Mouse (Mus musculus) intestine, embryonic 15.5 days (tissue): ENCODE results near the gene Cd247. TPM values are rescaled to one million over a fixed set of nuclear protein-coding genes. Genes with fewer than 3 reads are reported as not detected.

ENCODE experiments used
- ATAC-seq: fragments of 200-750 bp; cut with Nextera tagmentation; 2 replicates; pipeline ENCODE4 v1.8.0; 2017; ENCODE audit warnings: moderate TSS enrichment, moderate library complexity
- H3K27ac ChIP-seq: fragments of 300-500 bp; sonication (generic); 2 replicates; pipeline ENCODE4 v1.5.1; 2015; ENCODE audit warnings: mild to moderate bottlenecking, inconsistent platforms
- H3K27me3 ChIP-seq: fragments of 300-500 bp; sonication (generic); replicated peaks from 2 replicates; pipeline ENCODE4 v1.6.1; 2015; ENCODE audit warnings: inconsistent platforms
- H3K36me3 ChIP-seq: fragments of 300-500 bp; sonication (generic); 2 replicates; pipeline ENCODE4 v1.6.1; 2015; ENCODE audit warnings: inconsistent platforms
- H3K4me1 ChIP-seq: fragments of 300-500 bp; sonication (generic); replicated peaks from 2 replicates; pipeline ENCODE4 v1.6.1; 2015; ENCODE audit warnings: inconsistent platforms
- H3K4me2 ChIP-seq: fragments of 300-500 bp; sonication (generic); replicated peaks from 2 replicates; pipeline ENCODE4 v1.6.1; 2015; ENCODE audit warnings: mild to moderate bottlenecking, inconsistent platforms
- H3K4me3 ChIP-seq: fragments of 300-500 bp; sonication (generic); replicated peaks from 2 replicates; pipeline ENCODE4 v1.5.1; 2015; ENCODE audit warnings: inconsistent platforms
- H3K9ac ChIP-seq: fragments of 300-500 bp; sonication (generic); 2 replicates; pipeline ENCODE4 v1.6.1; 2015; ENCODE audit warnings: inconsistent platforms
- H3K9me3 ChIP-seq: fragments of 300-500 bp; sonication (generic); 2 replicates; pipeline ENCODE4 v1.6.1; 2016; ENCODE audit warnings: inconsistent platforms
- WGBS: fragments of 180-500 bp; shearing (Covaris S2); methylation state at CpG from one replicate; pipeline ENCODE4 v1.1.7; 2015; 5-methylcytosine and 5-hydroxymethylcytosine counted together
- polyA plus RNA-seq: library from polyadenylated mRNA; unstranded; fragments of >200 nt; fragmentation: Nextera tagmentation; extraction: Ambion mirVana; gene quantifications from 2 replicates; pipeline ENCODE4 v1.2.1, GENCODE M21; 2015

Gene Cd247
- polyA plus RNA-seq, 1 experiment from 2014 or later = 0.33 TPM

GRCm38 (mm10) chr1:165764571-165764970, 23.9 kb upstream of the Cd247 start:
- H3K4me1 ChIP-seq = peaks cover 8% of the 10 kb centered on the region; the same call in 1 of the 2 replicates
- H3K4me2 ChIP-seq = peak overlapping the region; percentile 79
- H3K36me3 ChIP-seq = no peaks in the 10 kb centered on the region
- H3K9me3 ChIP-seq = no peaks in the 10 kb centered on the region
- peak overlapping the region; percentile 80 for H3K9ac ChIP-seq
- ATAC-seq = no peak
- H3K27me3 ChIP-seq = no peaks in the 10 kb centered on the region
- peak overlapping the region; percentile 85 for H3K4me3 ChIP-seq
- H3K27ac ChIP-seq = no peak overlapping the region; the same call in 1 of the 2 replicates
- 48% methylated on average over 9 of the region's 9 CpGs for WGBS

- H3K4me3 ChIP-seq = 0 out of 2 replicates have a peak overlapping the region, but pooled peaks have one; percentile 85
- no peaks in the 10 kb centered on the region for H3K9me3 ChIP-seq
- no peak overlapping the region for H3K9ac ChIP-seq
- H3K4me2 ChIP-seq = peak overlapping the region; percentile 79
- H3K4me1 ChIP-seq = peaks cover 8% of the 10 kb centered on the region; the same call in 1 of the 2 replicates
- 88% methylated on average over 11 of the region's 11 CpGs for WGBS
- no peaks in the 10 kb centered on the region for H3K27me3 ChIP-seq
- no peaks in the 10 kb centered on the region for H3K36me3 ChIP-seq
- no peak for ATAC-seq
- H3K27ac ChIP-seq = no peak overlapping the region
These were observed 23.4 kb upstream of the Cd247 start for GRCm38 (mm10) chr1:165765041-165765440.

GRCm38 (mm10) chr1:165765651-165766294, 22.7 kb upstream of the Cd247 start:
- H3K4me1 ChIP-seq = peaks cover 8% of the 10 kb centered on the region; the same call in 1 of the 2 replicates
- 89% methylated on average over 17 of the region's 17 CpGs for WGBS
- H3K27ac ChIP-seq = no peak overlapping the region
- H3K27me3 ChIP-seq = no peaks in the 10 kb centered on the region
- H3K36me3 ChIP-seq = 0 out of 2 replicates have a peak, but pooled peaks cover 2% of the 10 kb centered on the region
- ATAC-seq = no peak
- H3K4me2 ChIP-seq = 0 out of 2 replicates have a peak overlapping the region, but pooled peaks have one; percentile 0
- H3K9me3 ChIP-seq = no peaks in the 10 kb centered on the region
- no peak overlapping the region for H3K9ac ChIP-seq
- H3K4me3 ChIP-seq = no peak overlapping the region

- no peaks in the 10 kb centered on the region for H3K27me3 ChIP-seq
- WGBS = 85% methylated on average over 7 of the region's 7 CpGs
- no peak overlapping the region for H3K27ac ChIP-seq
- no peak overlapping the region for H3K9ac ChIP-seq
- H3K4me3 ChIP-seq = no peak overlapping the region
- H3K4me1 ChIP-seq = peaks cover 12% of the 10 kb centered on the region
- H3K9me3 ChIP-seq = no peaks in the 10 kb centered on the region
- 0 out of 2 replicates have a peak, but pooled peaks cover 3% of the 10 kb centered on the region for H3K36me3 ChIP-seq
- no peak overlapping the region for H3K4me2 ChIP-seq
- no peak for ATAC-seq
These were observed 22.1 kb upstream of the Cd247 start for GRCm38 (mm10) chr1:165766295-165766890.

- Histone ChIP-seq H3K27ac (no peak overlapping the region), H3K36me3 (0 out of 2 replicates have a peak, but pooled peaks cover 3% of the 10 kb centered on the region), H3K4me2 (no peak overlapping the region), H3K9me3 (no peaks in the 10 kb centered on the region), H3K4me1 (peaks cover 18% of the 10 kb centered on the region), H3K27me3 (no peaks in the 10 kb centered on the region), H3K4me3 (no peak overlapping the region), H3K9ac (no peak overlapping the region)
- ATAC-seq = no peak
- WGBS = 82% methylated on average over 9 of the region's 9 CpGs
These were observed 19.5 kb upstream of the Cd247 start for GRCm38 (mm10) chr1:165768894-165769512.

GRCm38 (mm10) chr1:165770181-165770759, 18.2 kb upstream of the Cd247 start:
- WGBS = 84% methylated on average over 10 of the region's 10 CpGs
- Histone ChIP-seq H3K4me3 (no peak overlapping the region), H3K9me3 (no peaks in the 10 kb centered on the region), H3K9ac (no peak overlapping the region), H3K4me1 (peaks cover 14% of the 10 kb centered on the region), H3K27ac (no peak overlapping the region), H3K4me2 (no peak overlapping the region), H3K27me3 (no peaks in the 10 kb centered on the region), H3K36me3 (0 out of 2 replicates have a peak, but pooled peaks cover 3% of the 10 kb centered on the region)
- ATAC-seq = no peak

- H3K27ac ChIP-seq = no peak overlapping the region
- H3K4me1 ChIP-seq = peaks cover 14% of the 10 kb centered on the region
- H3K9me3 ChIP-seq = no peaks in the 10 kb centered on the region
- H3K9ac ChIP-seq = no peak overlapping the region
- H3K4me3 ChIP-seq = no peak overlapping the region; the same call in 1 of the 2 replicates
- peak overlapping the region; percentile 34; the same call in 1 of the 2 replicates for H3K4me2 ChIP-seq
- WGBS = 1% methylated on average over 12 of the region's 12 CpGs
- no peaks in the 10 kb centered on the region for H3K27me3 ChIP-seq
- peak; percentile 93 for ATAC-seq
- H3K36me3 ChIP-seq = 0 out of 2 replicates have a peak, but pooled peaks cover 3% of the 10 kb centered on the region
These were observed 17.0 kb upstream of the Cd247 start for GRCm38 (mm10) chr1:165771491-165771897.

GRCm38 (mm10) chr1:165771998-165772397, 16.5 kb upstream of the Cd247 start:
- H3K9me3 ChIP-seq = no peaks in the 10 kb centered on the region

GRCm38 (mm10) chr1:165775518-165776294, 12.8 kb upstream of the Cd247 start:
- 0 out of 2 replicates have a peak overlapping the region, but pooled peaks have one; percentile 19 for H3K4me2 ChIP-seq
- H3K27ac ChIP-seq = no peak overlapping the region
- H3K36me3 ChIP-seq = 0 out of 2 replicates have a peak, but pooled peaks cover 2% of the 10 kb centered on the region
- H3K9me3 ChIP-seq = no peaks in the 10 kb centered on the region
- no peak for ATAC-seq
- H3K9ac ChIP-seq = no peak overlapping the region
- H3K27me3 ChIP-seq = no peaks in the 10 kb centered on the region
- H3K4me1 ChIP-seq = peaks cover 14% of the 10 kb centered on the region
- WGBS = 45% methylated on average over 19 of the region's 19 CpGs
- H3K4me3 ChIP-seq = no peak overlapping the region

More at GRCm38 (mm10) chr1:165771998-165772397, 16.5 kb upstream of the Cd247 start:
- Histone ChIP-seq H3K27ac (no peak overlapping the region), H3K36me3 (0 out of 2 replicates have a peak, but pooled peaks cover 3% of the 10 kb centered on the region), H3K9ac (no peak overlapping the region), H3K27me3 (no peaks in the 10 kb centered on the region), H3K4me2 (peak overlapping the region; percentile 34; the same call in 1 of the 2 replicates), H3K4me1 (peaks cover 14% of the 10 kb centered on the region), H3K4me3 (no peak overlapping the region; the same call in 1 of the 2 replicates)
- ATAC-seq = 0 out of 2 replicates have a peak, but pooled peaks have one; percentile 15
- WGBS = 50% methylated on average over 9 of the region's 9 CpGs

- peak overlapping the region; percentile 69 for H3K4me2 ChIP-seq
- ATAC-seq = peak; percentile 69
- H3K4me3 ChIP-seq = peak overlapping the region; percentile 25
- no peaks in the 10 kb centered on the region for H3K9me3 ChIP-seq
- H3K27me3 ChIP-seq = no peaks in the 10 kb centered on the region
- H3K36me3 ChIP-seq = no peaks in the 10 kb centered on the region
- no peak overlapping the region for H3K9ac ChIP-seq
- H3K27ac ChIP-seq = no peak overlapping the region
- H3K4me1 ChIP-seq = no peaks in the 10 kb centered on the region
- WGBS = 6% methylated on average over 13 of the region's 13 CpGs
These were observed 8.4 kb upstream of the Cd247 start for GRCm38 (mm10) chr1:165779954-165780585.

GRCm38 (mm10) chr1:165780586-165781111, 7.8 kb upstream of the Cd247 start:
- Histone ChIP-seq H3K27me3 (no peaks in the 10 kb centered on the region), H3K27ac (no peak overlapping the region), H3K36me3 (no peaks in the 10 kb centered on the region), H3K9me3 (no peaks in the 10 kb centered on the region), H3K4me1 (no peaks in the 10 kb centered on the region), H3K4me3 (peak overlapping the region; percentile 25), H3K4me2 (peak overlapping the region; percentile 69), H3K9ac (no peak overlapping the region)
- WGBS = 8% methylated on average over 20 of the region's 20 CpGs
- peak; percentile 58 for ATAC-seq
